Mouse (Mus musculus) urinary bladder, postnatal 4 days (tissue): ENCODE data around the gene Gpr12.
"Not testable (repeated sequence)": the region's sequence is repeated elsewhere in the genome, so short reads cannot be mapped to it uniquely, and the experiment has no call there.

Experiments used
- DNase-seq, 2 experiments: peaks; one replicate each; pipeline ENCODE4 v3.0.0; 2021 to 2022; ENCODE audit warnings: low spot score in 2 of 2

Gpr12 gene

GRCm38 (mm10) chr5:146586357-146587070, 1.5 kb upstream of the Gpr12 start:
- DNase-seq, result no peak

GRCm38 (mm10) chr5:146585307-146585651, 240 bp upstream of the Gpr12 start:
- DNase-seq, result no peak

GRCm38 (mm10) chr5:146584156-146584477, 922 bp downstream of the Gpr12 start:
- DNase-seq, result no peak

GRCm38 (mm10) chr5:146576668-146577067, 8.4 kb downstream of the Gpr12 start:
- DNase-seq, result no peak

GRCm38 (mm10) chr5:146572735-146573042, 12.3 kb downstream of the Gpr12 start:
- not testable (repeated sequence) for DNase-seq

GRCm38 (mm10) chr5:146571830-146572734, 13.0 kb downstream of the Gpr12 start:
- not testable (repeated sequence) for DNase-seq

- not testable (repeated sequence) for DNase-seq
These were observed 14.9 kb downstream of the Gpr12 start for GRCm38 (mm10) chr5:146570179-146570578.

GRCm38 (mm10) chr5:146567054-146567453, 18.0 kb downstream of the Gpr12 start:
- no peak for DNase-seq

- no peak for DNase-seq
These were observed 20.8 kb downstream of the Gpr12 start for GRCm38 (mm10) chr5:146564259-146564658.

- DNase-seq, result not testable (repeated sequence)
These were observed 29.2 kb downstream of the Gpr12 start, which contains the start of gene Gm3415 for GRCm38 (mm10) chr5:146555836-146556235. TSS of gene Gm3415 (plus strand) at chr5:146556136.

- DNase-seq, result not testable (repeated sequence)
These were observed 47.7 kb downstream of the Gpr12 start, which contains the start of gene Gm3409 for GRCm38 (mm10) chr5:146537347-146537746. TSS of gene Gm3409 (plus strand) at chr5:146537647.
